Mouse (Mus musculus) heart, adult 8-10 months (tissue): ENCODE results near the gene Armcx5. TPM values are rescaled to one million over a fixed set of nuclear protein-coding genes. Genes with fewer than 3 reads are reported as not detected.
A peak's percentile ranks its signal among the peaks of the same experiment; 100 is the strongest.
"Not testable (repeated sequence)": the region's sequence is repeated elsewhere in the genome, so short reads cannot be mapped to it uniquely, and the experiment has no call there.

Experiments used
- DNase-seq: peaks from one replicate; pipeline ENCODE4 v3.0.0; 2022; ENCODE audit warnings: low spot score
- total RNA-seq, 4 experiments: library from RNA; stranded (reverse); gene quantifications; 2 replicates each; pipeline ENCODE4 v1.2.4; 2022

Armcx5 gene
- total RNA-seq = 1 to 10 TPM; 4.5 to 7.8 (median 5.7) TPM

GRCm38 (mm10) chrX:135742304-135743055 is at the start of gene Armcx5, which contains the start of gene Gprasp1:
Gene Armcx5 (plus strand): TSS chrX:135742733.
Gene Gprasp1 (plus strand): TSS chrX:135742733.
- peak; percentile 90 for DNase-seq

- no peak for DNase-seq
Observed at GRCm38 (mm10) chrX:135693633-135694032, 48.9 kb upstream of the Armcx5 start, which contains the start of gene Tcp11x2. Gene Tcp11x2 (minus strand): TSS chrX:135693790.

GRCm38 (mm10) chrX:135703111-135703510 is 39.4 kb upstream of the Armcx5 start:
- no peak for DNase-seq

GRCm38 (mm10) chrX:135704349-135704748 is 38.2 kb upstream of the Armcx5 start:
- no peak for DNase-seq

DNA sequence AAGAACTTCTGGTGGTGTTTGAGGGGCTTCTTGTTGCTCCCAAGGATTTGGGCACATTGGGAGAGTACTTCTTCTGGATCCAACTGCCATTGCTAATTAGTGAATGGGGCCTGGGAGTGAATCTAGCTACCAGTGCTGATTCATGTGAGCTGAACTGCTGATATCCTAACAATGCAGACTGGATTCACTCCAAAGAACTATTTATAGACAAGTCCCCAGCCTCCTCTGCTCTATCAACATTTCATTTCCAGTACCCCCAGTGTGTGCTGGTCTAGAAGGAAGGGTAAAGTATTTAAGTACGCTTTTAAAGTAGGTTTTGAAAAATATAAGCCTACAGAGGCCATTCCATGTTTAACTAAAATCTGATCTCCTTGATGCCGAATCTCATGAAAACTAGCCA is 29.7 kb upstream of the Armcx5 start:
- peak; percentile 16 for DNase-seq

DNA sequence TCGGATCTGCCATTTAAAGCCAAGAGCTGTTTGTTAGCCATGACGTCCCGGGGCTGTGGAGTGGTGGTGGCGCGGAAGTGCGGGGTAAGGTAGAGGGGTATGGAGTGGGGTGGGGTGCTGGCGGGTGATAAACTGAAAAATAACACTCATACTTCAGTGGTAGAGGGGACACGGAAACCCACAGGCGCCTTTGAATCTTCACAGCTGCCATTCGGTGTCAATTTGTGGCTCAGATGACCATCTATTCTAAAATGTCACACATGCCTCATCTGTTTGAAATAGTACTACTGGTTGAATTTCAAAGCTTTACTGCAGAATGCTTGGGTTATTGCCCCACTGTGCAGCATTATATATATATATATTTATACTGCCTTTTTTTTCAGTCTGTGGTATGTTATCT is 17.4 kb upstream of the Armcx5 start, which contains the start of gene Tmsb15a:
Gene Tmsb15a (minus strand): TSS at position 101 of the 400 bp plus-strand sequence.
- DNase-seq = no peak

DNA sequence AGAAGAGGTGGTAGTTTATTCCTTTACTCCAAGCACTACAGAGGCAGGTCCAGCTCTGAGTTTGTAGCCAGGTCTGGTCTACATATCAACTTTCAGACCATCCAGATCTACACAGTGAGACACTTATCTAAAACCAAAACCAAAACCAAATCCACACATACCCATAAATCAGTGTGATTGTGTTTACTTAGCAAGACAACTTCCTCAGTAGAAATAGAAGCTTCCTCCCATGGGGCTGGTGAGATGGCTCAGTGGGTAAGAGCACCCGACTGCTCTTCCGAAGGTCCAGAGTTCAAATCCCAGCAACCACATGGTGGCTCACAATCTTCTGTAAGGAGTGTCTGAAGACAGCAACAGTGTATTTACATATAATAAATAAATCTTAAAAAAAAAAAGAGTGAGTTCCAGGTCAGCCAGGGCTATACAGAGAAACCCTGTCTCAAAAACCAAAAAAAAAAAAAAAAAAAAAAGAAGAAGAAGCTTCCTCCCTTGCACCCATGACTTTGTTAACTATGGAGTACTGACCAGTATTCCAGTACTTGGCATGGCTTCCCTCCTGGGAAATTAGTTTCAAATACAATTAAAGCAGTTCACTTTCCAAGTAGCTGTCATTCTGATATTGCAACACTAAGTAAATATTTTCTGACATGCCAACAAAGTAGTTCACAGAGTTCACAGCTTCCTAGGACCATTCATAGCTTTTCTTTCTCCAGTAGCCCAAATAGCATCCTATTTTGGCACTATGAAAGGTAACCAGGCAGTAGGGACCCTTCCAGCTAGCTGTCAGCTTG is 3.6 kb upstream of the Armcx5 start:
- no peak for DNase-seq

DNA sequence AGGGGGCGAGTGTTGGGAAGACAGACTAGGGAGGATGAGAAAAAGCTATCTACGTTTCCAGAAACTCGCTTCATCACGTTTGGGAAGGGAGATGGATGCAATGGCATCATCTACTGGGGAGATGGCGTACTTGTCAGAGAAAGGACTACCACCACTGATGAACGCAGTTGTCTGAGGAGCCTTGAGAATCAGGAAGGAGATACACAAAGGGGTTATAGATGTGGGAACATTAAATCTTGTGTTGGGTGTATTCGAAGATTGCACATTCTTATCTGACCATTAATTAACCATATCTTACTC is 473 bp downstream of the Armcx5 start:
- DNase-seq = no peak

DNA sequence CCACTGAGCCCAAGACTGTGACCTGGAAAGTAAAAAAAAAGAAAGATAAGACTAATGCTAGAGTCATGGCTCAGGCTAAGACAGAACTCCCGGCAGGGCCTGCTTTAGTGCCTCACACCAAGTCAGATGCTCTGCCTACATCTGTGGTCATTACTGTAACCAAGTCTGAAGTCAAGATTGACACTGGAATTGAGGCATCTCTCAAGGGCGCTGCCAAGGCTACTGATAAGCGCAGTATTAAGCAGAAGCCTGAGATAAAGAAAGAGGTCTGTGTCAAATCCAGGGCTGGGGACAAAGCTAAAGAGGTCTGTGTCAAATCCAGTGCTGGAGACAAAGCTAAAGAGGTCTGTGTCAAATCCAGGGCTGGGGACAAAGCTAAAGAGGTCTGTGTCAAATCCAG is 2.8 kb downstream of the Armcx5 start:
- not testable (repeated sequence) for DNase-seq

- DNase-seq = peak; percentile 67
Observed at GRCm38 (mm10) chrX:135752832-135753231, 10.3 kb downstream of the Armcx5 start.

GRCm38 (mm10) chrX:135761707-135762106 is 19.2 kb downstream of the Armcx5 start:
- no peak for DNase-seq

GRCm38 (mm10) chrX:135768043-135768548 is 25.6 kb downstream of the Armcx5 start:
- DNase-seq = no peak

DNA sequence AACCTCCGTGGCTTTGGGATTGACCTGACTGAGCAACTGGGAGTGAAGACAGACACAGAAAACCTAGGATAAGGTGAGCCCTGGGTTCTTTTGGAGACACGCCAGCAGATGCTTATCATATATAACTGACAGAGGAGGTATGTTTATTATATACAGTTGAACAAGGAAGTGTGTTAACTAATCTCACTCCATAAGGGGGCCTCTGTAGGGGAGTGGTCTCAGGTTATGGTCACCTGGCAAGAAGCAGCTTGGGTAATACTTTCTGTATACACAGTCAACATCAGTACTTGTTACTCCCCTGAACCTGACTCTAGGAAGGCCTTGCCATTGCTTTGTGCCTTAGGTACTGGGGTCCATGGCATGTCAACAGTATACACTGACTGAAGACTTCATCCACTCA is 26.0 kb downstream of the Armcx5 start:
- no peak for DNase-seq

DNA sequence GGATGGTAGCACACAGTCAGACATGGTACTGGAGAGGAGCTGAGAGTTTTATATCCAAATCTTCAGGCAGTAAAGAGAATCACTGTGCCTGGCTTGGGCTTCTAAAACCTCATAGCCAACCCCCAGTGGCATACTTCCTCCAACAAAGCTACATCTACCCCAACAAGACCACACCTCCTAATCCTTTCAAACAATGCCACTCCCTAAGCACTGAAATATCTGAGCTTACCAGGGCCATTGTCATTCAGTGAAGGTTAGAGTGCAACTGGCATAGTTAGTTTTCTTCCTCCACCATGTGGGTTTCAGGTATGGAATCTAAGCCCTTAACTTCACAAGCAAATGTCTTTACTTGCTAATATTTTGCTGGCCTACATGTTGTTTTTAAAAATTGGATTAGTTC is 49.0 kb downstream of the Armcx5 start:
- no peak for DNase-seq

GRCm38 (mm10) chrX:135792326-135792725 is 49.8 kb downstream of the Armcx5 start:
- DNase-seq = no peak

GRCm38 (mm10) chrX:135795591-135796304 is 53.2 kb downstream of the Armcx5 start:
- DNase-seq = not testable (repeated sequence)

DNA sequence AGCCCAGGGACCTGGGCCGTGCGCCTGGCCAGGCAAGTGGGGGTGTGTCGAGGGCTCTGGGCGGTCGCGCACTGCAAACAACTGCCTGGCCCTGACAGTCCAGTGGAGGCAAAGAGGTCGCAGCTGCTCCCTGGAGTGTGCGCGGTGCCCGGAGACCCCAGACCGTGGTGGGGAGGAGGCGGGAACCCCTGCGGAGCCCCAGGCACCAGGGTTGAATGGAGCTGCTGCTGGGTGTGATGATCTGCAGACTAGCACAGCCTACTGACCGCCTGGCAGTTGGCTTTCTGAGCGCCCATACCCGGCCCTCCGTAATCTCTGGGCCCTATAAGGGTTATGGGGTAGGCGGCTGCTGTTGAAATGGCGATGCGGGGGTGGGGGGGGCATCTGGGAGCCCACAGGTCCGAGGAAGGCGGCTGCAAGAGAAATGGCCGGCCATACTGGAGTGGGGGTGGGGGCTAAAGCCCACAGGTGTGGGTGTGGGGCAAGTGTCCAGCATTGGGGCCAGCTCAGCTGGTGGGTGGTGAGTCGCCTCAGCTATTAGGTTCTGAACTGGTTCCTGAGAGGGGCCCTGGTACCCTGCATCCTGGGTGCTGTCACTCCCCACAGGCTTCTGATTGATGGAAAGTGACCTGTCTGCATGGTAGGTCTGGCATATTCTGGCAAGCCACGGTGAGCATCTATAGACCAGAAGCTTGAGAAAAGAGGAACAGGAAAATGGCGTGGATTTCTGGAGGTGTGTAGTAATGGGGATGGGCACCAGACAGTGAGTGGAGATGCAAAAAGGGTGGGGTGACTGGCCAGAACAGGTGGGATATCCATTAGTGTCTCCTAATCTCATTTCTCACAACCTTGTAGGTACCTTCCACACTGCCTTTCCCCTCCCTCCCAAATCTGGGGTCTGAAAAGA is 54.0 kb downstream of the Armcx5 start:
- DNase-seq = not testable (repeated sequence)
